Mouse (Mus musculus): Measurements from ENCODE around the gene Pcmt1. TPM values are rescaled to one million over a fixed set of nuclear protein-coding genes. Genes with fewer than 3 reads are reported as not detected.

Gene Pcmt1
- 46.8 and 64.6 TPM in 2 replicates for total RNA-seq (2014; fragmentation: Nextera tagmentation)
- 68.1 and 81.7 TPM in 2 replicates for total RNA-seq (2017)

- peak; percentile 78 for ATAC-seq (replicated peaks; ENCODE audit: poor library complexity, severe bottlenecking)
Measured at GRCm38 (mm10) chr10:7680731-7681301, at the start of gene Pcmt1, which contains the start of gene Lats1. TSS of gene Pcmt1 (minus strand) at chr10:7681136. TSS of gene Lats1 (plus strand) at chr10:7681214.

- 0 out of 2 replicates have a peak, but pooled peaks have one; percentile 4 for ATAC-seq (replicated peaks; ENCODE audit: poor library complexity, severe bottlenecking)
Measured at GRCm38 (mm10) chr10:7727011-7727410, 46.1 kb upstream of the Pcmt1 start.

GRCm38 (mm10) chr10:7726501-7726812 is 45.5 kb upstream of the Pcmt1 start:
- ATAC-seq (replicated peaks; ENCODE audit: poor library complexity, severe bottlenecking), result no peak

- peak; percentile 97 for ATAC-seq (replicated peaks; ENCODE audit: poor library complexity, severe bottlenecking)
Measured at GRCm38 (mm10) chr10:7725751-7726500, 45.0 kb upstream of the Pcmt1 start, which contains the start of gene Katna1. TSS of gene Katna1 (plus strand) at chr10:7726000.

GRCm38 (mm10) chr10:7715056-7715455 is 34.1 kb upstream of the Pcmt1 start:
- no peak for ATAC-seq (replicated peaks; ENCODE audit: poor library complexity, severe bottlenecking)

GRCm38 (mm10) chr10:7712506-7712905 is 31.6 kb upstream of the Pcmt1 start:
- ATAC-seq (replicated peaks; ENCODE audit: poor library complexity, severe bottlenecking), result no peak

- ATAC-seq (replicated peaks; ENCODE audit: poor library complexity, severe bottlenecking), result no peak
Measured at GRCm38 (mm10) chr10:7710121-7710520, 29.2 kb upstream of the Pcmt1 start.

- ATAC-seq (replicated peaks; ENCODE audit: poor library complexity, severe bottlenecking), result no peak
Measured at GRCm38 (mm10) chr10:7702586-7702985, 21.6 kb upstream of the Pcmt1 start.

- ATAC-seq (replicated peaks; ENCODE audit: poor library complexity, severe bottlenecking), result no peak
Measured at GRCm38 (mm10) chr10:7700120-7700519, 19.2 kb upstream of the Pcmt1 start.

- ATAC-seq (replicated peaks; ENCODE audit: poor library complexity, severe bottlenecking), result peak; percentile 80
Measured at GRCm38 (mm10) chr10:7695286-7695685, 14.3 kb upstream of the Pcmt1 start.

- no peak for ATAC-seq (replicated peaks; ENCODE audit: poor library complexity, severe bottlenecking)
Measured at GRCm38 (mm10) chr10:7686902-7687301, 6.0 kb upstream of the Pcmt1 start.

GRCm38 (mm10) chr10:7682249-7682648 is 1.3 kb upstream of the Pcmt1 start:
- ATAC-seq (replicated peaks; ENCODE audit: poor library complexity, severe bottlenecking), result no peak

- ATAC-seq (replicated peaks; ENCODE audit: poor library complexity, severe bottlenecking), result peak; percentile 63
Measured at GRCm38 (mm10) chr10:7681343-7682025, 548 bp upstream of the Pcmt1 start.

- peak; percentile 96 for ATAC-seq (replicated peaks; ENCODE audit: poor library complexity, severe bottlenecking)
Measured at GRCm38 (mm10) chr10:7673673-7674072, 7.3 kb downstream of the Pcmt1 start.

- peak; percentile 62 for ATAC-seq (replicated peaks; ENCODE audit: poor library complexity, severe bottlenecking)
Measured at GRCm38 (mm10) chr10:7667342-7667802, 13.6 kb downstream of the Pcmt1 start, which contains the start of gene Nup43. TSS of gene Nup43 (plus strand) at chr10:7667503.

- no peak for ATAC-seq (replicated peaks; ENCODE audit: poor library complexity, severe bottlenecking)
Measured at GRCm38 (mm10) chr10:7664889-7665288, 16.0 kb downstream of the Pcmt1 start.

- 0 out of 2 replicates have a peak, but pooled peaks have one; percentile 8 for ATAC-seq (replicated peaks; ENCODE audit: poor library complexity, severe bottlenecking)
Measured at GRCm38 (mm10) chr10:7664027-7664526, 16.9 kb downstream of the Pcmt1 start.

- peak; percentile 61 for ATAC-seq (replicated peaks; ENCODE audit: poor library complexity, severe bottlenecking)
Measured at GRCm38 (mm10) chr10:7663159-7664026, 17.5 kb downstream of the Pcmt1 start.

- peak; percentile 62 for ATAC-seq (replicated peaks; ENCODE audit: poor library complexity, severe bottlenecking)
Measured at GRCm38 (mm10) chr10:7662471-7663141, 18.3 kb downstream of the Pcmt1 start.

Measured in granulocyte monocyte progenitor cell, adult 5-6 weeks (primary cell).